Mouse (Mus musculus) kidney, postnatal 0 days (tissue): ENCODE measurements around the gene Lpar2. TPM values are rescaled to one million over a fixed set of nuclear protein-coding genes. Genes with fewer than 3 reads are reported as not detected.
A peak's percentile ranks its signal among the peaks of the same experiment; 100 is the strongest.

Source experiments
- ATAC-seq: fragments of 200-750 bp; cut with Nextera tagmentation; replicated peaks from 2 replicates; pipeline ENCODE4 v1.8.0; 2017; ENCODE audit warnings: low read depth, moderate number of reproducible peaks, moderate TSS enrichment, moderate library complexity; ENCODE audit not compliant: low FRiP score
- DNase-seq: peaks from one replicate; pipeline ENCODE4 v3.0.0-alpha.2; 2016; ENCODE audit warnings: low spot score
- H3K27ac ChIP-seq: fragments of 300-500 bp; sonication (generic); 2 replicates; pipeline ENCODE4 v1.5.1; 2014; ENCODE audit warnings: mild to moderate bottlenecking
- H3K27me3 ChIP-seq: fragments of 300-500 bp; sonication (generic); 2 replicates; pipeline ENCODE4 v1.6.1; 2014; ENCODE audit warnings: low read length, mixed read lengths; ENCODE audit not compliant: insufficient read depth
- H3K36me3 ChIP-seq: fragments of 300-500 bp; sonication (generic); 2 replicates; pipeline ENCODE4 v1.6.1; 2014; ENCODE audit warnings: low read length, mixed read lengths; ENCODE audit not compliant: insufficient read depth
- H3K4me1 ChIP-seq: fragments of 300-500 bp; sonication (generic); replicated peaks from 2 replicates; pipeline ENCODE4 v1.6.1; 2014; ENCODE audit warnings: antibody characterized with exemption, low read length, mixed read lengths; ENCODE audit not compliant: insufficient read depth
- H3K4me2 ChIP-seq: fragments of 300-500 bp; sonication (generic); 2 replicates; pipeline ENCODE4 v1.6.1; 2014; ENCODE audit warnings: mild to moderate bottlenecking, low read length, moderate library complexity, mixed read lengths
- H3K4me3 ChIP-seq: fragments of 300-500 bp; sonication (generic); replicated peaks from 2 replicates; pipeline ENCODE4 v1.5.1; 2014; ENCODE audit warnings: low read depth, low read length
- H3K9ac ChIP-seq: fragments of 300-500 bp; sonication (generic); 2 replicates; pipeline ENCODE4 v1.6.1; 2014; ENCODE audit warnings: low read depth, low read length
- H3K9me3 ChIP-seq: fragments of 300-500 bp; sonication (generic); replicated peaks from 2 replicates; pipeline ENCODE4 v1.6.1; 2016; ENCODE audit warnings: low read length, inconsistent platforms, mixed read lengths
- CTCF ChIP-seq: IDR thresholded peaks from 2 replicates; pipeline ENCODE4 v1.5.1; 2016; ENCODE audit warnings: antibody characterized with exemption, low read depth, mild to moderate bottlenecking, moderate library complexity
- WGBS: fragments of 180-500 bp; shearing (Covaris S2); extraction: QIAGEN DNeasy Blood & Tissue Kit; methylation state at CpG from one replicate; pipeline ENCODE4 v1.1.7; 2014; 5-methylcytosine and 5-hydroxymethylcytosine counted together
- polyA plus RNA-seq: library from polyadenylated mRNA; unstranded; fragments of >200 nt; fragmentation: Nextera tagmentation; extraction: Ambion mirVana; gene quantifications from 2 replicates; pipeline ENCODE4 v1.2.1, GENCODE M21; 2015

Gene Lpar2
- polyA plus RNA-seq, 1 experiment from 2014 or later, result 0.58 TPM

DNA sequence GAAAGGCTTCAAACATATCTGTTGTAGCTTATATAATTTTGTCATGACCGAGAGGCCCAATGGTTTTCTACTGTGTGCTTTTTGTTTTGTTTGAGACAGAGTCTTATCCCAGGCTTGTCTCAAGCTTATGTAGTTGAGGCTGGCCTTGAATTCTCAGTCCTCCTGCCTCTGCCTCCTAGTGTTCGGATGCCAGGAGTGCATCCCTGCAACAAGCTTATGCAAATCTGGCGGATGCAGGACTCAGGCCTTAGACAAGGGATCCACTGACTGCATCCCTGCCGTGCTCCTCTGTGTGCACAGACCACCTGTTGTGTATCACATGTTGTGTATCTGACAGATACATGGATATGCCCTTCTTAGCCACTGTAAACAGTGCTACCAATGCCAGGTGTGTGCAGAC, 38.6 kb downstream of the Lpar2 start:
- peak; percentile 39; the same call in 1 of the 2 replicates for TF ChIP-seq CTCF
- no peak overlapping the region for H3K4me2 ChIP-seq
- H3K4me1 ChIP-seq, result no peaks in the 10 kb centered on the region
- no peaks in the 10 kb centered on the region for H3K36me3 ChIP-seq
- H3K27me3 ChIP-seq, result no peaks in the 10 kb centered on the region
- no peak for DNase-seq
- no peak overlapping the region for H3K4me3 ChIP-seq
- H3K27ac ChIP-seq, result no peak overlapping the region
- H3K9me3 ChIP-seq, result no peaks in the 10 kb centered on the region
- H3K9ac ChIP-seq, result no peak overlapping the region
- WGBS, result 63% methylated on average over 4 of the region's 4 CpGs
- ATAC-seq, result no peak

DNA sequence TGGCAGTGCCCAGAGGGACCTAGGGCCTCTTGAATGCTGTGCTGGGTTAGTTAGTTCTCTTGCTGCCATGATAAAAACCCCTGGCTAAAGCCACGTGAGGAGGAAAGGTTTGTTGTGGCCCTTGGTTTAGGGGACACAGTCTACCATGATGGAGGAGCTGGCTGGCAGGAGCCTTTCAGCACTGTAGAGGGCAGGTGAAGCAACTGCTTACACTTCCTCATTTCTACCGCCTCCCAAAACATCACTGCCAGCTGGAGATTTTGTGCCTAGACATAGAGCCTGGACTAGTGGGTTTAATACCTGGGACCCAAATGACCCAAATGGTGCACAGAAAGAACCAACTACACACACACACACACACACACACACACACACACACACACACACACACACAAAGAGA, 39.0 kb downstream of the Lpar2 start:
- Histone ChIP-seq H3K4me2 (no peak overlapping the region), H3K9me3 (no peaks in the 10 kb centered on the region), H3K9ac (no peak overlapping the region), H3K27me3 (no peaks in the 10 kb centered on the region), H3K27ac (no peak overlapping the region), H3K4me3 (no peak overlapping the region), H3K4me1 (no peaks in the 10 kb centered on the region), H3K36me3 (no peaks in the 10 kb centered on the region)
- DNase-seq (no peak), ATAC-seq (no peak)
- TF ChIP-seq CTCF, result no peak
- 66% methylated on average over 2 of the region's 2 CpGs for WGBS

DNA sequence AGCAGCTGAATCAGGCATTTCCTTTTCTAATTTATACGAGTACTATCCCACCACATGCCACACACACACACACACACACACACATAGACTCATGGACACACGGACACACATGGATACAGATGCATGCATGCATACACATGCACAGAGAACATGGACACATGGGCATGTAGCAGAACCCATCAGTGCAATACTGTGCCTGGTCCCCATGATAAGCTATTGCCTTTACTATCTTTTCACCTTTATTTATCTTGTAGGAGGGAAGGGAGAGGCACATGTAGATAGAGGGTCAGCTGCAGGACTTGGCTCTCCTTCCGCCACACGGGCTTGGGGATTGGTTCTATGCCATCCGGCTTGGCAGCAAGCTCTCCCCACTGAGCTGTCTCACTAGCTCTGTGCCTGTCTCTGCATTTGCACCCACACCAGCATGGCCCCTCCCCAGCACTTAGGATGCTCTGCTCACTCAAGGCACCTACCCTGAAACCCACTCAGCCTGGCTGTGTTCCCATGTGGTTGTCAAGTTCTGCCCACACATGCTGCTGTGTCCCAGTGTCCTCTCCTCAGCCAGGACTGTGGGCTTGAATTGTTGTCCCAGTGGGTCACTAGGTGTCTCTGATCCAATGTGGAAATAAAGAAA, 41.3 kb downstream of the Lpar2 start:
- Histone ChIP-seq H3K4me2 (no peak overlapping the region), H3K9me3 (no peaks in the 10 kb centered on the region), H3K4me1 (no peaks in the 10 kb centered on the region), H3K36me3 (no peaks in the 10 kb centered on the region), H3K27ac (no peak overlapping the region), H3K4me3 (no peak overlapping the region), H3K27me3 (no peaks in the 10 kb centered on the region), H3K9ac (no peak overlapping the region)
- 88% methylated on average over 5 of the region's 5 CpGs for WGBS
- TF ChIP-seq CTCF, result no peak
- ATAC-seq, result no peak
- no peak for DNase-seq

DNA sequence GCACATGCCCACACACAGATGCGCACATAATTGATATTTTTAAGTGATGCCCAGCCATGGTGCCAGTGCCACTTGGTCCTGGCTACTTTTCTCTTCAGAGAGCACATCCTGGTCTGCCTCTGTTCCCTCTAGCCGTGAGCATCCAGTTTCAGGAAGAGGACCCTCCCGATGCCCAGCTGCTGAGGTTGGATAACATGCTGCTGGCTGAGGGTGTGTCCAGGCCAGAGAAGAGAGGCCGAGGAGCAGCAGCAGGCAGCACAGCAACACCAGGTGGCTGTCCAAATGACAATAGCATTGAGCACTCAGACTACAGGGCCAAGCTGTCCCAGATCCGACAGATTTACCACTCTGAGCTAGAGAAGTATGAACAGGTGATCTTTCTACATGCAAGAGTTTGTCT, 42.0 kb downstream of the Lpar2 start:
- H3K36me3 ChIP-seq, result no peaks in the 10 kb centered on the region
- H3K27ac ChIP-seq, result no peak overlapping the region
- DNase-seq (no peak), ATAC-seq (no peak)
- no peaks in the 10 kb centered on the region for H3K4me1 ChIP-seq
- no peaks in the 10 kb centered on the region for H3K27me3 ChIP-seq
- no peak overlapping the region for H3K9ac ChIP-seq
- no peak overlapping the region for H3K4me2 ChIP-seq
- WGBS, result 52% methylated on average over 5 of the region's 5 CpGs
- H3K4me3 ChIP-seq, result no peak overlapping the region
- no peaks in the 10 kb centered on the region for H3K9me3 ChIP-seq
- TF ChIP-seq CTCF, result no peak

DNA sequence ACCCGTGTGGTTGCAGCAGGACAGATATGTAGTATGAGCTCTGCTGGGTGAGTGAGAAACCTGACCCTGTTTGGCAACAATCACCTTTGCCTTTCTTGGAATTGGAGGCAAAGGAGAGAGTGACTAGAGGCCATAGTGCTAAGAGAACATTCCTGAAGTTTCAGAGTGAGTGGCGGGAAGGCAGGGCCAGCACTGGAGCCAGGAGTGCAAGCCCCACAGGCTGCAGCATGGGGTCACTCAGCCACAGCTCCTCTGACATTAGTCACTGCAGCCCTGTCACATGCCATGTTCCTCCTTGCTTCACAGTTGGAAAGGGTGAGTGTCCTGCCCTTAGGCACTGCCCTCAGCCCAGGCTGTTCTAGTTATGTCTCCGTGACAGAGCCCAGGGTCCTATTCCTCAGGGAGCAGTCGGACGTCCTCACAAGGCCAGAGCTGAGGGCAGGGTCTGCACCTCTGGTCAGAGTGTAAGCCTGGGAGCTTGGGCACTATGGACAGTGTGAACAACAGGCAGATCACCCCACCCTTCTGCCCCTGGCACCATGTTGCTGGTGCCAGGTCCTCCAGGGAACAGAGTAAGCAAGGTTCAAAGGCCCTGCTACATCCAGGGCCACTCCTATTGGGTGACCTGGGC, 45.6 kb downstream of the Lpar2 start:
- Histone ChIP-seq H3K9ac (no peak overlapping the region), H3K27ac (no peak overlapping the region), H3K27me3 (no peaks in the 10 kb centered on the region), H3K4me3 (no peak overlapping the region), H3K9me3 (no peaks in the 10 kb centered on the region), H3K36me3 (no peaks in the 10 kb centered on the region), H3K4me2 (no peak overlapping the region), H3K4me1 (no peaks in the 10 kb centered on the region)
- DNase-seq, result no peak
- no peak; the same call in 1 of the 2 replicates for ATAC-seq
- 60% methylated on average over 5 of the region's 5 CpGs for WGBS
- no peak for TF ChIP-seq CTCF

DNA sequence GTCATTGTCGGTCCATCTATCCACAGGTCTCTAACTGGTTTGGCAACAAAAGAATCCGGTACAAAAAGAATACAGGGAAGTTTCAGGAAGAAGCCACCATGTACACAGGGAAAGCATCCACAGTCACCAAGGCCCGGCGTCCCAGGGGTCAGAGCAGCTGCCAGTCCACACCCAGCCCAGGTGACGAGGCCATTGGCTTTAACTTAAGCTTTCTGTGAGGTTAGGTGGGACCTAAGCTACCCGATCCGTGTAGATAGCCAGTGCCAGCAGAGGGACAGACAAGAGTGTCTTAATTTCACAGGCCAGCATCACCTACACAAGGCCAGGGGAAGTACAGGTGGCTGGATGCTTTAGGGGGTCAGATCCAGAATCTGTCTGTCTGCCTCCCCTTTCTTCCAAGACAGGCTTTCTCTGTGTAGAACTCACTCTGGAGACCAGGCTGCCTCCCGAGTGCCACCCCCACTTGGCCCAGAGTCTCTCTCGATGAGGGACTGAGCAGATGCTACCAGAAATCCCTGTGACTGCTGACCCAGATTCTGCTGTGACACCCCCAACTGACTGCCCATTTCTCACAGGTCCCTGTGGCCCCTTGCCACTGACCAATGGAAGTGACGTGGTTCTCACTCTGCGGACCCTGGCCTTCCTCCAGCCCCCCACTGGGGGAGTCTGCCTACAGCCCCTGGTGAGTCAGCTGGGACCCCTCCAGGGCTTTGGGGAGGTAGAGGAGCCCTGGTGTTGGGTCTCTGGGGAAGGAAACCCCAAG, 48.0 kb downstream of the Lpar2 start:
- no peaks in the 10 kb centered on the region for H3K4me1 ChIP-seq

More for the DNA sequence above, 48.0 kb downstream of the Lpar2 start:
- WGBS, result 84% methylated on average over 11 of the region's 11 CpGs
- Histone ChIP-seq H3K36me3 (no peaks in the 10 kb centered on the region), H3K27me3 (no peaks in the 10 kb centered on the region), H3K9ac (no peak overlapping the region), H3K4me3 (no peak overlapping the region), H3K4me2 (no peak overlapping the region), H3K27ac (no peak overlapping the region), H3K9me3 (no peaks in the 10 kb centered on the region)
- no peak for TF ChIP-seq CTCF
- DNase-seq (no peak), ATAC-seq (no peak)
